Mouse (Mus musculus) E14TG2a.4 (cell line): ENCODE results near the gene Sult6b2.

Experiments
- CTCF ChIP-seq: conservative IDR thresholded peaks from 2 replicates; pipeline ENCODE4 v1.5.1; 2014; ENCODE audit warnings: low read length
- NANOG ChIP-seq: IDR thresholded peaks from 2 replicates; pipeline ENCODE4 v1.6.1; 2014; ENCODE audit warnings: borderline replicate concordance, low read length, mixed read lengths

DNA sequence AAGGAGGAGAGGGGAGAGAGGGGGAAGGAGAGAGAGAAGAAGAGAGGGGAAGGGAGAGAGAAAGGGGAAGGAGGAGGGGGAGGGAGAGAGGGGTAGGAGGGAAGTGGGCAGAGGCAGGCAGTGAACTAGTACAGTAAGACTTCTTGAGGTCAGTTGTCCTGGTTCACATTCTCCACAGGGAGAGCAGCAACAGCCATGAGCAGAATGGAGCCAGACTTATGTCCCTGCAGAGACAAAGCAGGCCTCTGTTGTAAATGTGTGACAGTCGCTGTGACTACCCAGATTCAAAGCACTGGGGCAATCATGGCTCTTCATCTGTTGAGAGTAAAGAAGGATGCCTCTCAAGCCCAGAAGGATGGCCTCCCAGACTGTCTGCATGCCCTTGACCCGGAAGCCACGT lies 27.4 kb upstream of the Sult6b2 start:
- TF ChIP-seq CTCF (no peak), NANOG (no peak)
